Mouse (Mus musculus) embryonic facial prominence, embryonic 13.5 days (tissue): ENCODE measurements around the gene Plet1. TPM values are rescaled to one million over a fixed set of nuclear protein-coding genes. Genes with fewer than 3 reads are reported as not detected.

Source experiments
- ATAC-seq: fragments of 200-750 bp; cut with Nextera tagmentation; 2 replicates; pipeline ENCODE4 v1.8.0; 2017; ENCODE audit warnings: low read depth; ENCODE audit not compliant: insufficient number of reproducible peaks, insufficient read depth, low FRiP score, low TSS enrichment
- H3K27ac ChIP-seq: fragments of 300-500 bp; sonication (generic); 2 replicates; pipeline ENCODE4 v1.5.1; 2015; ENCODE audit warnings: moderate library complexity, mild to moderate bottlenecking, inconsistent platforms
- H3K27me3 ChIP-seq: fragments of 300-500 bp; sonication (generic); 2 replicates; pipeline ENCODE4 v1.6.1; 2015; ENCODE audit warnings: mild to moderate bottlenecking, inconsistent platforms
- H3K36me3 ChIP-seq: fragments of 300-500 bp; sonication (generic); 2 replicates; pipeline ENCODE4 v1.6.1; 2015; ENCODE audit warnings: mild to moderate bottlenecking, inconsistent platforms
- H3K4me1 ChIP-seq: fragments of 300-500 bp; sonication (generic); 2 replicates; pipeline ENCODE4 v1.6.1; 2015; ENCODE audit warnings: inconsistent platforms
- H3K4me2 ChIP-seq: fragments of 300-500 bp; sonication (generic); 2 replicates; pipeline ENCODE4 v1.6.1; 2015; ENCODE audit warnings: moderate library complexity, mild to moderate bottlenecking, inconsistent platforms
- H3K4me3 ChIP-seq: fragments of 300-500 bp; sonication (generic); 2 replicates; pipeline ENCODE4 v1.5.1; 2015; ENCODE audit warnings: mild to moderate bottlenecking, inconsistent platforms
- H3K9ac ChIP-seq: fragments of 300-500 bp; sonication (generic); 2 replicates; pipeline ENCODE4 v1.6.1; 2015; ENCODE audit warnings: mild to moderate bottlenecking, inconsistent platforms
- H3K9me3 ChIP-seq: fragments of 300-500 bp; sonication (generic); 2 replicates; pipeline ENCODE4 v1.6.1; 2016; ENCODE audit warnings: inconsistent platforms
- WGBS: fragments of 180-500 bp; shearing (Covaris S2); methylation state at CpG from one replicate; pipeline ENCODE4 v1.1.7; 2015; ENCODE audit warnings: mixed read lengths; 5-methylcytosine and 5-hydroxymethylcytosine counted together
- polyA plus RNA-seq: library from polyadenylated mRNA; unstranded; fragments of >200 nt; fragmentation: Nextera tagmentation; extraction: Ambion mirVana; gene quantifications from 2 replicates; pipeline ENCODE4 v1.2.1, GENCODE M21; 2015

Gene Plet1
- polyA plus RNA-seq, 1 experiment from 2014 or later = 0.59 TPM

GRCm38 (mm10) chr9:50537295-50537694, 43.0 kb downstream of the Plet1 start:
- ATAC-seq = no peak
- Histone ChIP-seq H3K9me3 (no peaks in the 10 kb centered on the region), H3K4me2 (no peak overlapping the region), H3K9ac (no peak overlapping the region), H3K27ac (no peak overlapping the region), H3K27me3 (no peaks in the 10 kb centered on the region), H3K4me1 (no peaks in the 10 kb centered on the region), H3K36me3 (no peaks in the 10 kb centered on the region), H3K4me3 (no peak overlapping the region)
- 60% methylated on average over 4 of the region's 4 CpGs for WGBS

GRCm38 (mm10) chr9:50540170-50540569, 45.8 kb downstream of the Plet1 start:
- 66% methylated on average over 7 of the region's 7 CpGs for WGBS
- Histone ChIP-seq H3K9me3 (no peaks in the 10 kb centered on the region), H3K4me1 (no peaks in the 10 kb centered on the region), H3K9ac (no peak overlapping the region), H3K27ac (no peak overlapping the region), H3K4me2 (no peak overlapping the region), H3K36me3 (no peaks in the 10 kb centered on the region), H3K4me3 (no peak overlapping the region), H3K27me3 (no peaks in the 10 kb centered on the region)
- no peak for ATAC-seq

GRCm38 (mm10) chr9:50542401-50542800, 48.1 kb downstream of the Plet1 start:
- no peak for ATAC-seq
- H3K36me3 ChIP-seq = no peaks in the 10 kb centered on the region
- no peak overlapping the region for H3K4me2 ChIP-seq
- H3K27me3 ChIP-seq = no peaks in the 10 kb centered on the region
- no peaks in the 10 kb centered on the region for H3K4me1 ChIP-seq
- no peak overlapping the region for H3K27ac ChIP-seq
- H3K9ac ChIP-seq = no peak overlapping the region
- H3K4me3 ChIP-seq = no peak overlapping the region
- WGBS = 53% methylated on average over 9 of the region's 9 CpGs
- H3K9me3 ChIP-seq = no peaks in the 10 kb centered on the region

DNA sequence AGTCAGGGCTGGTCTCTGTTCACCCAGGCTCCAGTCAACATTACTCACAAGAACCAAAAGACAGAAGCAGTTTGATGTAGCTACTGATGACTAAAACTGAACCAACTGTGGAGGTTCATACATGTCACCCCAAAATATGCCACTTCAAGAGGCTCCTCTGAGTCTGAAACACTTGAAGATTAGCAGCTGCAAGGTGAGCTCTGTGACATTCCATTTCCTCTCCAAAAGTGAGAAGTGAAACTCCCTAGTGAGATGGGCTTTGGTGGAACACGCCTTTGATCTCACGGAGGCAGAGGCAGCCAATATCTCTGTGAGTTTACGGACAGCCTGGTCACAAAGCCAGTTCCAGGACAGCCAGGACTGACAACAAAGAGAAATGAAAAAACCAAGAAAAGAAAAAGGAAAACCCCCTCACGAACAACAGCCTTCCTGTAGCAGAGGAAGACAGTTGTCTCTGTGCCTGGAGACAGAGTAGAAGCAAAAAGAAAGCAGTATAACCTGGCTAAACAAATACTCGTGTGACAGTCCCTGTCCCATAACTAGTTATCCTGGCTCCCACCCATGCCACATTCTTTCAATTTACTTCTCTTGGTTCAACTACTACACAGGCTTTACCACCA, 53.6 kb downstream of the Plet1 start:
- 56% methylated on average over 5 of the region's 5 CpGs for WGBS
- ATAC-seq = no peak
- no peaks in the 10 kb centered on the region for H3K36me3 ChIP-seq
- no peaks in the 10 kb centered on the region for H3K9me3 ChIP-seq
- no peaks in the 10 kb centered on the region for H3K27me3 ChIP-seq
- no peak overlapping the region for H3K27ac ChIP-seq
- no peak overlapping the region for H3K4me3 ChIP-seq
- no peaks in the 10 kb centered on the region for H3K4me1 ChIP-seq
- no peak overlapping the region for H3K9ac ChIP-seq
- H3K4me2 ChIP-seq = no peak overlapping the region

DNA sequence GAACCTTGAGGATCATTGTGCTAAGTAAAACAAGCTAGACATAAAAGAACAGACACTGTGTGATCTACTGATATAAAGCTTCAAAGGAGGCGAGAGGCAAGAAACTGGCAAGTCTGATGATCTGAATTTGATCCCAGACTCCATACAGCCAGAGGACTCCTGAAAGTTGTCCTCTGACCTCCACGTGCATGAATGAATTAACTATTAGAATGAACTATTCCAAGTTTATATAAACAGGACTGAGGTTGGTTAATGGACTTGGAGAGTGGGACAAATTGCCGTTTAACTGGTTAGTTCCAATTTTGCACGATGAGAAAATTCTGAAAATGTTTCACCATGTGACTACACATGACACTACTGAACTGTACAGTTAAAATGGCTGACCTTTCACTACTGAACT, 54.6 kb downstream of the Plet1 start:
- no peak overlapping the region for H3K9ac ChIP-seq
- no peaks in the 10 kb centered on the region for H3K36me3 ChIP-seq
- H3K4me2 ChIP-seq = no peak overlapping the region
- H3K27ac ChIP-seq = no peak overlapping the region
- no peaks in the 10 kb centered on the region for H3K9me3 ChIP-seq
- WGBS = 78% methylated on average over 4 of the region's 4 CpGs
- H3K27me3 ChIP-seq = no peaks in the 10 kb centered on the region
- no peak for ATAC-seq
- no peak overlapping the region for H3K4me3 ChIP-seq
- H3K4me1 ChIP-seq = no peaks in the 10 kb centered on the region

- no peak for ATAC-seq
- Histone ChIP-seq H3K4me1 (peaks cover 8% of the 10 kb centered on the region; the same call in 1 of the 2 replicates), H3K27me3 (no peaks in the 10 kb centered on the region), H3K4me3 (no peak overlapping the region), H3K9ac (no peak overlapping the region), H3K9me3 (no peaks in the 10 kb centered on the region), H3K4me2 (no peak overlapping the region), H3K36me3 (no peaks in the 10 kb centered on the region), H3K27ac (no peak overlapping the region)
- 59% methylated on average over 5 of the region's 5 CpGs for WGBS
These were observed 57.9 kb downstream of the Plet1 start for GRCm38 (mm10) chr9:50552206-50552605.

DNA sequence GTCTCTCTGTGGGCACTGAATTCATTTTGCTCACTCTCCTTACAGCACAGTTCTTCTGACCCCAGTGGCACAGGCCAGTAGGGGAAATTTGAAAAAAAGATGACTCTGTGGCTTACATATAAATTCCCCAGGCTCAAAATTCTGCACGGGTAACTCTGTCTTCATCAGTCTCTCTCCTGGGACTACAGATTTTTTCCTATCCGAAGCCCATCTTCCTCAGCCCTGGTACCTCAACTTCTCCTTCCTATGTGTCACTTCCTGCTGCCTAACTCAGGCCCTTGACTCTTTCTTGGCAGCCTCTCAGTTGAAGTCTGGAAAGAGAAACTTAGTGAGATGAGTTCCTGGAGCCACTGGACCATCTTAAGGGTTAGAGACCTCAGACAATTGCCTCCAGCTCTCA, 59.2 kb downstream of the Plet1 start:
- WGBS = 73% methylated on average over 2 of the region's 2 CpGs
- Histone ChIP-seq H3K4me1 (peaks cover 8% of the 10 kb centered on the region; the same call in 1 of the 2 replicates), H3K27ac (no peak overlapping the region), H3K36me3 (no peaks in the 10 kb centered on the region), H3K4me3 (no peak overlapping the region), H3K4me2 (no peak overlapping the region), H3K9ac (no peak overlapping the region), H3K9me3 (no peaks in the 10 kb centered on the region), H3K27me3 (no peaks in the 10 kb centered on the region)
- no peak for ATAC-seq

- H3K4me1 ChIP-seq = peaks cover 8% of the 10 kb centered on the region; the same call in 1 of the 2 replicates
- H3K9ac ChIP-seq = peak within 1 kb of the TSS; percentile 64; the same call in 1 of the 2 replicates
- 0 out of 2 replicates have a peak within 1 kb of the TSS, but pooled peaks have one; percentile 19 for H3K27ac ChIP-seq
- no peaks in the 10 kb centered on the region for H3K36me3 ChIP-seq
- H3K4me2 ChIP-seq = peak within 1 kb of the TSS; percentile 57
- no peak for ATAC-seq
- H3K4me3 ChIP-seq = peak within 1 kb of the TSS; percentile 27
- H3K27me3 ChIP-seq = no peaks in the 10 kb centered on the region
- H3K9me3 ChIP-seq = no peaks in the 10 kb centered on the region
- 25% methylated on average over 12 of the region's 12 CpGs for WGBS
These were observed 60.1 kb downstream of the Plet1 start, which contains the start of gene Il18 for GRCm38 (mm10) chr9:50554241-50555093. Il18 (plus strand) TSS chr9:50554827.

GRCm38 (mm10) chr9:50555094-50555446, 60.7 kb downstream of the Plet1 start, which contains the start of gene Bco2:
Bco2 (minus strand) TSS chr9:50555181.
- 0 out of 2 replicates have a peak within 1 kb of the TSS, but pooled peaks have one; percentile 19 for H3K27ac ChIP-seq

More at GRCm38 (mm10) chr9:50555094-50555446, 60.7 kb downstream of the Plet1 start, which contains the start of gene Bco2:
- ATAC-seq = no peak
- Histone ChIP-seq H3K4me2 (peak within 1 kb of the TSS; percentile 57), H3K9ac (peak within 1 kb of the TSS; percentile 64; the same call in 1 of the 2 replicates), H3K36me3 (no peaks in the 10 kb centered on the region), H3K27me3 (no peaks in the 10 kb centered on the region), H3K4me3 (peak within 1 kb of the TSS; percentile 27), H3K4me1 (peaks cover 8% of the 10 kb centered on the region; the same call in 1 of the 2 replicates), H3K9me3 (no peaks in the 10 kb centered on the region)
- 21% methylated on average over 2 of the region's 2 CpGs for WGBS
